Mouse (Mus musculus): Measurements from ENCODE around the gene Lce3e. TPM values are rescaled to one million over a fixed set of nuclear protein-coding genes. Genes with fewer than 3 reads are reported as not detected.

Lce3e gene
- not detected in 2 replicates for polyA plus RNA-seq (2015; fragmentation: Nextera tagmentation; extraction: Ambion mirVana)

GRCm38 (mm10) chr3:92966761-92967160 lies at the start of gene Lce3e:
Gene Lce3e (plus strand): TSS chr3:92967061.
- Histone ChIP-seq H3K9ac (replicated peaks) (no peak within 1 kb of the TSS), H3K4me1 (replicated peaks) (no peaks in the 10 kb centered on the region), H3K9me3 (no peaks in the 10 kb centered on the region), H3K4me3 (replicated peaks) (no peak within 1 kb of the TSS), H3K36me3 (no peaks in the 10 kb centered on the region), H3K27me3 (no peaks in the 10 kb centered on the region), H3K4me2 (replicated peaks) (no peak within 1 kb of the TSS), H3K27ac (no peak within 1 kb of the TSS)
- 96% methylated on average over 2 of the region's 2 CpGs for WGBS
- no peak for ATAC-seq

GRCm38 (mm10) chr3:92920364-92920763 lies 46.5 kb upstream of the Lce3e start:
- Histone ChIP-seq H3K4me1 (replicated peaks) (no peaks in the 10 kb centered on the region), H3K4me3 (replicated peaks) (no peak overlapping the region), H3K4me2 (replicated peaks) (no peak overlapping the region), H3K36me3 (no peaks in the 10 kb centered on the region), H3K27ac (no peak overlapping the region), H3K9ac (replicated peaks) (no peak overlapping the region), H3K27me3 (no peaks in the 10 kb centered on the region), H3K9me3 (no peaks in the 10 kb centered on the region)
- ATAC-seq: no peak
- 64% methylated on average over 4 of the region's 4 CpGs for WGBS

DNA sequence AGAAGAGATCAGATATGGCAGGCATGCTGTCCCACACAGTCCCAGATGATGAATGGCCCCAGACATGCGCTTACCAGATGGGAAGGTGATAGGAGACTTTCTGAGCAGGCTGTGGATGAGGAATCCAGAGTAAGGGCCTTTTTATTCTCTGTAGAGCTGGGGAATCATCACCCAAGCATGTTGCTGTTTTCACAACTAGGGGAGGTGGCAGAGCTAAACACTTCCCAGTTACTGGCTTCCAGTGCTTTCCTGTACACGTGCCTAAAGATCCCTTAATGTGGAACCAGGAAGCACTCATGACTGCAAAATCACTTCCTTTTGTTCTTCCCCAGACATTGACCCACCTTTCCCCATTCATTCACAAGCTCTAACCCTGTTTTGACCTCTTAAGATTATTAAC lies 40.7 kb upstream of the Lce3e start, which contains the start of gene Lce3a:
Gene Lce3a, minus strand, starts transcription at position 101 of the 400 bp plus-strand sequence.
- Histone ChIP-seq H3K4me1 (replicated peaks) (no peaks in the 10 kb centered on the region), H3K4me3 (replicated peaks) (no peak within 1 kb of the TSS), H3K36me3 (no peaks in the 10 kb centered on the region), H3K27ac (no peak within 1 kb of the TSS), H3K27me3 (no peaks in the 10 kb centered on the region), H3K4me2 (replicated peaks) (no peak within 1 kb of the TSS), H3K9me3 (no peaks in the 10 kb centered on the region), H3K9ac (replicated peaks) (no peak within 1 kb of the TSS)
- no peak for ATAC-seq
- 81% methylated on average over 2 of the region's 2 CpGs for WGBS

GRCm38 (mm10) chr3:92932679-92933078 lies 34.2 kb upstream of the Lce3e start, which contains the start of gene Lce3b:
Gene Lce3b (plus strand): TSS chr3:92932979.
- Histone ChIP-seq H3K9ac (replicated peaks) (no peak within 1 kb of the TSS), H3K27ac (no peak within 1 kb of the TSS), H3K9me3 (no peaks in the 10 kb centered on the region), H3K4me3 (replicated peaks) (no peak within 1 kb of the TSS), H3K4me1 (replicated peaks) (no peaks in the 10 kb centered on the region), H3K4me2 (replicated peaks) (no peak within 1 kb of the TSS), H3K27me3 (no peaks in the 10 kb centered on the region), H3K36me3 (no peaks in the 10 kb centered on the region)
- WGBS: 70% methylated on average over 2 of the region's 2 CpGs
- no peak for ATAC-seq

DNA sequence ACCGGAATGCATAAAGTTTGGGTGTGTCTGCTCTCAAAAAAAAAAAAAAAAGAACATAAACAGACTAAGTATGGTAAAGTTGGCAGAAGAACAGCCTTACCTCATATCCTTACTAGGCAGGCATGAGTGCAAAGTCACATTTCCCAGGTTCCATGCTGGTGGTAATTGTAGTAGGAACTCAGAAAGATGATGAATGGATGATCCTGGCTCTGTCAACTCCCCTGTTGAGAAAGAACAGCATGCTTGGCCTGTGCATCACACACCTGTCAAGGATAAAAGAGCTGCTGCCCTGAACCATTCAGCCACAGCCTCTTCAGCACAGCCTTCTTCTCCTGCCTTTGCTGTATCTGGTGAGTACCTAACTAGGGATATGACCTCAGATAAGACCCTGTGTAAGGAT lies 22.7 kb upstream of the Lce3e start, which contains the start of gene Lce3c:
Gene Lce3c, plus strand, starts transcription at position 301 of the 400 bp plus-strand sequence.
- Histone ChIP-seq H3K4me1 (replicated peaks) (no peaks in the 10 kb centered on the region), H3K27ac (no peak within 1 kb of the TSS), H3K36me3 (no peaks in the 10 kb centered on the region), H3K27me3 (no peaks in the 10 kb centered on the region), H3K4me3 (replicated peaks) (no peak within 1 kb of the TSS), H3K9me3 (no peaks in the 10 kb centered on the region), H3K4me2 (replicated peaks) (no peak within 1 kb of the TSS), H3K9ac (replicated peaks) (no peak within 1 kb of the TSS)
- ATAC-seq: no peak
- WGBS: 85% methylated on average over 1 of the region's 1 CpGs

DNA sequence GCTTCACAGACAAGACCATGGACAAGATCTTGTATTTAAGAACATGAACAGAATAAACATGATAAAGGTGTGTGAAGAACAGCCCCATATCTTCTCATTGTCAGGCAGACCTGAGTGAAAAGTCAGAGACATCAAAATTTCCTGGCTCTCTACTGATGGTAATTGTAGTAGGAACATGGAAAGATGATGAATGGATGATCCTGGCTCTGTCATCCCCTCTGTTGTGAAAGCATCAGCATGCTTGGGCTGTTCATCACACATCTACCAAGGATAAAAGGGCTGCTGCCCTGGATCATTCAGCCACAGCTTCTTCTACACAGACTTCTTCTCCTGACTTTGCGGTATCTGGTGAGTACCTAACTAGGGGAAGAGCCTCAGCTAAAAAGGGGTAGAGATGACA lies 9.8 kb upstream of the Lce3e start, which contains the start of gene Lce3d:
Gene Lce3d, plus strand, starts transcription at position 301 of the 400 bp plus-strand sequence.
- no peak within 1 kb of the TSS for H3K27ac ChIP-seq
- H3K36me3 ChIP-seq: no peaks in the 10 kb centered on the region
- H3K9me3 ChIP-seq: no peaks in the 10 kb centered on the region
- 100% methylated on average over 1 of the region's 1 CpGs for WGBS
- H3K9ac ChIP-seq (replicated peaks): no peak within 1 kb of the TSS
- no peak for ATAC-seq
- no peak within 1 kb of the TSS for H3K4me2 ChIP-seq (replicated peaks)
- H3K4me1 ChIP-seq (replicated peaks): no peaks in the 10 kb centered on the region
- no peak within 1 kb of the TSS for H3K4me3 ChIP-seq (replicated peaks)
- H3K27me3 ChIP-seq: no peaks in the 10 kb centered on the region

- H3K9ac ChIP-seq (replicated peaks): no peak overlapping the region
- H3K4me2 ChIP-seq (replicated peaks): no peak overlapping the region
- no peaks in the 10 kb centered on the region for H3K36me3 ChIP-seq
- H3K27ac ChIP-seq: no peak overlapping the region
- H3K9me3 ChIP-seq: no peaks in the 10 kb centered on the region
- no peak overlapping the region for H3K4me3 ChIP-seq (replicated peaks)
- no peaks in the 10 kb centered on the region for H3K4me1 ChIP-seq (replicated peaks)
- ATAC-seq: no peak
- 58% methylated on average over 2 of the region's 2 CpGs for WGBS
- H3K27me3 ChIP-seq: no peaks in the 10 kb centered on the region
Observed at GRCm38 (mm10) chr3:92978484-92978883, 11.6 kb downstream of the Lce3e start.

DNA sequence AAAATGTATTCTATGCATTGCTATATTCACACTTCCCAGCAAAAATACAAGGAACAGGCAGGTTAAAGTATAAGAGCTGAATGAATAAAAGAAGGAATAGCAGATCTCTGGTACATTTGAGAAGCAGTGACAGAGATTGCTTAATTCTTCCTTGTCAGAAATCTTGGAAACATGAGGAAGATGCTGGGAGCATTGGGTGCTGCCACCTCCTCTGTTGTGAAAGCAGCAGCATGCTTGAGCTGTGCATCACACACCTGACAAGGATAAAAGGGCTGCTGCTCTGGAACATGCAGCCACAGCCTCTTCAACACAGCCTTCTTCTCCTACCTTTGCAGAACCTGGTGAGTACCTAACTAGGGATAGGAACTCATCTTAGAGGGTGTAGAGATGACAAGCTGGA lies 25.1 kb downstream of the Lce3e start, which contains the start of gene Lce3f:
Gene Lce3f, plus strand, starts transcription at position 301 of the 400 bp plus-strand sequence.
- Histone ChIP-seq H3K4me1 (replicated peaks) (no peaks in the 10 kb centered on the region), H3K9ac (replicated peaks) (no peak within 1 kb of the TSS), H3K36me3 (no peaks in the 10 kb centered on the region), H3K4me2 (replicated peaks) (no peak within 1 kb of the TSS), H3K9me3 (no peaks in the 10 kb centered on the region), H3K4me3 (replicated peaks) (no peak within 1 kb of the TSS), H3K27me3 (no peaks in the 10 kb centered on the region), H3K27ac (no peak within 1 kb of the TSS)
- no peak for ATAC-seq

GRCm38 (mm10) chr3:92998691-92999090 lies 31.8 kb downstream of the Lce3e start:
- H3K4me2 ChIP-seq (replicated peaks): no peak overlapping the region
- H3K27me3 ChIP-seq: no peaks in the 10 kb centered on the region
- H3K27ac ChIP-seq: no peak overlapping the region
- no peak overlapping the region for H3K9ac ChIP-seq (replicated peaks)
- H3K36me3 ChIP-seq: no peaks in the 10 kb centered on the region
- H3K9me3 ChIP-seq: no peaks in the 10 kb centered on the region
- H3K4me1 ChIP-seq (replicated peaks): no peaks in the 10 kb centered on the region
- peak; percentile 93 for ATAC-seq
- 3% methylated on average over 7 of the region's 7 CpGs for WGBS
- H3K4me3 ChIP-seq (replicated peaks): no peak overlapping the region

DNA sequence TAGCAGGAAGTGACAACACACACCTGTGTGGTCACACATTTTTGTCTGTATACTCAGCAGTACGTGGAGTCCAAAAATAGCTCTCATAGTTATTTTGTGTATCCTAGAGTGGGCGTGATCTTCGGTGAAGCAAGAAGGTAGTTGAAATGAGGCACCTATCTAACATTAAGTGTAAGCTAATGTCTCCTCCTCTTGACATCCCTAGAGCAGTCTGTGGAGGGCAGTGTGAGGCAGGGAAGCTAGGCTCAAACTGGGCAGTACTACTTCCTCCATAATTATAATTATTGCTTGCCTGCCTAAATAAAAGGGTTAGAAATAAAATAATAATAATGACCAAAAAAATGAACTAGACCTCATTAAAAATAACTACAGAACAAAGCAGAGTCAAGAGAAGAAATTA lies 33.8 kb downstream of the Lce3e start:
- WGBS: 86% methylated on average over 3 of the region's 3 CpGs
- no peak overlapping the region for H3K27ac ChIP-seq
- H3K4me1 ChIP-seq (replicated peaks): no peaks in the 10 kb centered on the region
- no peak overlapping the region for H3K4me3 ChIP-seq (replicated peaks)
- no peak for ATAC-seq
- no peaks in the 10 kb centered on the region for H3K27me3 ChIP-seq
- H3K4me2 ChIP-seq (replicated peaks): no peak overlapping the region
- H3K36me3 ChIP-seq: no peaks in the 10 kb centered on the region
- no peak overlapping the region for H3K9ac ChIP-seq (replicated peaks)
- no peaks in the 10 kb centered on the region for H3K9me3 ChIP-seq

- H3K9ac ChIP-seq (replicated peaks): no peak overlapping the region
- ATAC-seq: 0 out of 2 replicates have a peak, but pooled peaks have one; percentile 40
- WGBS: 72% methylated on average over 4 of the region's 4 CpGs
Observed at GRCm38 (mm10) chr3:93002843-93003242, 36.0 kb downstream of the Lce3e start.

GRCm38 (mm10) chr3:93014378-93014801 lies 47.5 kb downstream of the Lce3e start:
- no peaks in the 10 kb centered on the region for H3K9me3 ChIP-seq
- H3K4me2 ChIP-seq (replicated peaks): peak overlapping the region; percentile 75
- peak overlapping the region; percentile 48 for H3K4me3 ChIP-seq (replicated peaks)
- H3K27ac ChIP-seq: peak overlapping the region; percentile 27; the same call in 1 of the 2 replicates
- under 1% methylated on average over 24 of the region's 24 CpGs for WGBS
- H3K4me1 ChIP-seq (replicated peaks): peaks cover 7% of the 10 kb centered on the region
- no peaks in the 10 kb centered on the region for H3K36me3 ChIP-seq
- H3K9ac ChIP-seq (replicated peaks): peak overlapping the region; percentile 65
- peak; percentile 88 for ATAC-seq
- H3K27me3 ChIP-seq: peaks cover 5% of the 10 kb centered on the region; the same call in 1 of the 2 replicates

More at GRCm38 (mm10) chr3:93002843-93003242, 36.0 kb downstream of the Lce3e start:
- Histone ChIP-seq H3K4me3 (replicated peaks) (no peak overlapping the region), H3K4me2 (replicated peaks) (no peak overlapping the region), H3K9me3 (no peaks in the 10 kb centered on the region), H3K4me1 (replicated peaks) (no peaks in the 10 kb centered on the region), H3K27me3 (no peaks in the 10 kb centered on the region), H3K36me3 (no peaks in the 10 kb centered on the region), H3K27ac (no peak overlapping the region)

DNA sequence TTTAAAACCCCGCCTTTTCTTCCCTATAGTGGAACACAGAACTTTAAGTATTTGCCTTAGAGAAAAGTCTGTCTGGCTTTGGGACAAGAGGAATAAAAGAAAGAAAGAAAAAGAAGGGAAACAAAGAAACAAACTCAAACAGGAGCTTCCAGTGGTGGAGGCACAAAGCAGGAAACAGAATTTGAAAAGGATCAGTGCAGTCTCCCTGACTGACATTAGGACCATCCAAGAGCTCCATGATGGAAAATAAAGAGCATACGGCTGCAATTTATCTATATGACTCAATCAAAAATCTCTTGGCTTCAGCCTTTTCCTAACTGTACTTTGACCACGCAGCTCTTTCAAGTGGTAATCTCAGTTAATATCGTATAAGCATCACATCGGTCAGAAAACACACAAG lies 48.0 kb downstream of the Lce3e start:
- peak overlapping the region; percentile 75 for H3K4me2 ChIP-seq (replicated peaks)
- ATAC-seq: peak; percentile 34; the same call in 1 of the 2 replicates
- peaks cover 7% of the 10 kb centered on the region for H3K4me1 ChIP-seq (replicated peaks)
- H3K9me3 ChIP-seq: no peaks in the 10 kb centered on the region
- peak overlapping the region; percentile 65 for H3K9ac ChIP-seq (replicated peaks)
- H3K27me3 ChIP-seq: peaks cover 5% of the 10 kb centered on the region; the same call in 1 of the 2 replicates
- WGBS: 11% methylated on average over 5 of the region's 5 CpGs
- peak overlapping the region; percentile 27; the same call in 1 of the 2 replicates for H3K27ac ChIP-seq
- H3K4me3 ChIP-seq (replicated peaks): peak overlapping the region; percentile 48
- no peaks in the 10 kb centered on the region for H3K36me3 ChIP-seq

Measured in midbrain, embryonic 13.5 days (tissue).